Mouse (Mus musculus): ENCODE measurements around the gene A530016L24Rik.

GRCm38 (mm10) chr12:112489134-112489533, at the start of gene A530016L24Rik:
- TF ChIP-seq CTCF (IDR thresholded peaks at IDR 0.05; ENCODE audit: low read depth) (no peak), EP300 (IDR thresholded peaks at IDR 0.05; ENCODE audit: low read depth) (no peak)
